ENCODE assay signal across 27 mouse cellular contexts in the genomic region with DNA sequence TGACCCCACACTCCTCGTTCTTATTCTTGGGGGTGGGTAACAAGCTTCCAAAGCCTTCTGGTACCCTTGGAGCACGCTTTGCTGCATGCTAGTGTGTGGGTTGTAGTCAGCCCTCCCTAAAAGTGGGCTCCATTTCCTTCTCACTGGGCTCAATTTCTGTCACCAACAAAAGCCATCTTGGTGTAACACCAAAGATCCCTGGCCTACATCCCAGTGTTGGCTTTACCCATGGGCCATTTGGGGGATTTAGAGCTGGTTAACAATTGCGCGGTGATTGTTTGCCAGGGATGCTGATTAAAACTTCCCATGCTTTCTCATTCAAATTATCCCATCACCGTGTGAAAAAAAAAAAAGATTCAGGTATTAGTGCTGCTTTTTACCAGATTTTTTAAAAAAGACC. TPM values are rescaled to one million over a fixed set of nuclear protein-coding genes. Genes with fewer than 3 reads are reported as not detected.
DNase-seq lines count a peak whose midpoint lies in the region; ATAC-seq and TF ChIP-seq lines count a peak whose summit lies in the region.
"Had no signal": no experiment of that assay in that cellular context is flagged by ENCODE, and none has a peak within 500 bp of the region (broad histone marks: within the 10 kb centered on the region; RNA-seq: fewer than 3 reads in every experiment).

No protein-coding gene starts in this region.

- no peaks in the 10 kb centered on the region for H3K9me3 ChIP-seq in forebrain, postnatal 0 days (ENCODE audit: low read length)
- H3K9me3 ChIP-seq in forebrain, embryonic 11.5 days (ENCODE audit: control insufficient read depth, low read length): no peaks in the 10 kb centered on the region
- H3K9me3 ChIP-seq: forebrain, embryonic 12.5 days; G1E; heart, embryonic 10.5 days; heart, embryonic 13.5 days had no signal

- no peak for TF ChIP-seq POLR2A in cerebellum, adult 2 months (IDR thresholded peaks at IDR 0.05; ENCODE audit: borderline replicate concordance, insufficient read depth, low read length)
- TF ChIP-seq POLR2A in brain, embryonic 14.5 days (IDR thresholded peaks at IDR 0.05; ENCODE audit: borderline replicate concordance, extremely low read depth, insufficient read depth, insufficient read length, poor library complexity, severe bottlenecking): no peak

- no peak overlapping the region for H3K9ac ChIP-seq in forebrain, postnatal 0 days
- H3K9ac ChIP-seq in forebrain, embryonic 11.5 days (ENCODE audit: low read length): no peak overlapping the region
- H3K9ac ChIP-seq: forebrain, embryonic 12.5 days; heart, embryonic 13.5 days; hindbrain, embryonic 14.5 days had no signal

- DNase-seq in cerebellum, postnatal 14 days: peak; percentile 32 to 34
- DNase-seq in cerebellum, adult 2 months: no peak
- DNase-seq in forebrain, postnatal 0 days: peak; percentile 46
- no peak for DNase-seq in forebrain, embryonic 11.5 days (ENCODE audit: low spot score)
- DNase-seq in layer of hippocampus, postnatal 14 days (ENCODE audit: low spot score in 2 of 2): peak; percentile 35 to 79
- no peak for DNase-seq in layer of hippocampus, adult 9-10 months (ENCODE audit: low spot score)
- peak; percentile 79 for DNase-seq in brain, embryonic 14.5 days (ENCODE audit: low read depth)
- DNase-seq: adrenal gland, postnatal 10 days; adrenal gland, postnatal 36 days; B cell, adult 2 months; cerebellum, adult 11-12 months; cerebellum, adult 9-10 months; gastrocnemius, postnatal 10 days; gastrocnemius, postnatal 36 days; heart, adult 2 months; heart, postnatal 14 days; heart, postnatal 4 days; kidney, adult 18-20 months had no signal

- no peaks in the 10 kb centered on the region for H3K27me3 ChIP-seq in cerebellum, adult 2 months (ENCODE audit: control insufficient read depth, insufficient read depth, low read length)
- no peaks in the 10 kb centered on the region for H3K27me3 ChIP-seq in forebrain, postnatal 0 days (ENCODE audit: insufficient read depth, low read length)
- no peaks in the 10 kb centered on the region for H3K27me3 ChIP-seq in forebrain, embryonic 11.5 days (ENCODE audit: control insufficient read depth, insufficient read depth, low read length)
- H3K27me3 ChIP-seq: CH12.LX; forebrain, embryonic 12.5 days; heart, embryonic 13.5 days; Patski had no signal

- WGBS in cerebellum, adult 2 months: 40% methylated on average over 5 of the region's 5 CpGs
- 53% methylated on average over 5 of the region's 5 CpGs for WGBS in forebrain, postnatal 0 days
- WGBS in forebrain, embryonic 11.5 days: 85% methylated on average over 5 of the region's 5 CpGs

- H3K27ac ChIP-seq in cerebellum, adult 2 months (ENCODE audit: insufficient read depth, low read length): no peak overlapping the region
- H3K27ac ChIP-seq in forebrain, postnatal 0 days (ENCODE audit: low read depth, low read length): no peak overlapping the region
- H3K27ac ChIP-seq in forebrain, embryonic 11.5 days (ENCODE audit: low read depth, low read length): no peak overlapping the region
- H3K27ac ChIP-seq: forebrain, embryonic 12.5 days; heart, adult 2 months; heart, embryonic 10.5 days; heart, embryonic 13.5 days; hindbrain, embryonic 14.5 days had no signal

- peaks cover 11% of the 10 kb centered on the region for H3K36me3 ChIP-seq in forebrain, postnatal 0 days (ENCODE audit: insufficient read depth)
- H3K36me3 ChIP-seq in forebrain, embryonic 11.5 days (ENCODE audit: control insufficient read depth, insufficient read depth, low read length): no peaks in the 10 kb centered on the region
- H3K36me3 ChIP-seq: forebrain, embryonic 12.5 days; G1E; heart, embryonic 10.5 days had no signal

- no peak overlapping the region for H3K4me3 ChIP-seq in cerebellum, adult 2 months (replicated peaks; ENCODE audit: insufficient read depth, low read depth, low read length)
- no peak overlapping the region for H3K4me3 ChIP-seq in forebrain, postnatal 0 days (ENCODE audit: low read depth, low read length)
- H3K4me3 ChIP-seq in forebrain, embryonic 11.5 days (ENCODE audit: low read depth, low read length): no peak overlapping the region
- H3K4me3 ChIP-seq: forebrain, embryonic 12.5 days; heart, adult 2 months; heart, embryonic 10.5 days; heart, embryonic 13.5 days had no signal

- peaks cover 3% of the 10 kb centered on the region for H3K4me1 ChIP-seq in cerebellum, adult 2 months (ENCODE audit: control insufficient read depth, insufficient read depth, low read length)
- 0 out of 2 replicates have a peak, but pooled peaks cover 6% of the 10 kb centered on the region for H3K4me1 ChIP-seq in forebrain, postnatal 0 days (ENCODE audit: insufficient read depth)
- no peaks in the 10 kb centered on the region for H3K4me1 ChIP-seq in forebrain, embryonic 11.5 days (replicated peaks; ENCODE audit: control insufficient read depth, insufficient read depth, low read length)
- H3K4me1 ChIP-seq: forebrain, embryonic 12.5 days had no signal

- no peak for ATAC-seq in forebrain, postnatal 0 days
- no peak for ATAC-seq in forebrain, embryonic 11.5 days (replicated peaks; ENCODE audit: low FRiP score)
- ATAC-seq: intestine, embryonic 16.5 days; Patski had no signal

- no peak for TF ChIP-seq CTCF in cerebellum, adult 2 months (IDR thresholded peaks at IDR 0.05; ENCODE audit: borderline replicate concordance, insufficient read depth, low read depth, low read length)
- no peak for TF ChIP-seq CTCF in forebrain, postnatal 0 days (IDR thresholded peaks at IDR 0.05; ENCODE audit: low read depth)
- no peak for TF ChIP-seq CTCF in brain, embryonic 14.5 days (IDR thresholded peaks at IDR 0.05; ENCODE audit: borderline replicate concordance, extremely low read depth, insufficient read depth, insufficient read length)

- H3K4me2 ChIP-seq in forebrain, postnatal 0 days (ENCODE audit: low read depth): no peak overlapping the region
- H3K4me2 ChIP-seq in forebrain, embryonic 11.5 days (ENCODE audit: low read depth, low read length, severe bottlenecking): no peak overlapping the region
- H3K4me2 ChIP-seq: forebrain, embryonic 12.5 days; heart, embryonic 13.5 days; hindbrain, embryonic 14.5 days had no signal

RNA-seq across cellular contexts. Expression of a gene that starts 26.3 kb away (rescaled TPM):
- polyA plus RNA-seq in cerebellum, adult 2 months (2012; rRNA removed): 44.9 and 46.0 TPM in 2 replicates
- total RNA-seq in forebrain, postnatal 0 days (2014; rRNA removed): 31.2 and 34.4 TPM in 2 replicates
- 22.0 and 23.8 TPM in 2 replicates for polyA plus RNA-seq in forebrain, postnatal 0 days (2015; fragmentation: Nextera tagmentation; extraction: Ambion mirVana)
- 1.4 and 2.5 TPM in 2 replicates for polyA plus RNA-seq in forebrain, embryonic 11.5 days (2014; fragmentation: Nextera tagmentation; extraction: Ambion mirVana)
- 10 to 100 TPM; 32.2 to 32.8 TPM for total RNA-seq in layer of hippocampus, postnatal 14 days (2021)
- 9.8 and 14.2 TPM in 2 replicates for polyA plus RNA-seq in brain, embryonic 14.5 days (2012; rRNA removed)
- total RNA-seq: CH12.LX; G1E; granulocyte monocyte progenitor cell, adult 5-6 weeks had no signal
- polyA plus RNA-seq: G1E, Patski had no signal

RNA-seq across cellular contexts. Expression of a gene that starts 51.2 kb away (rescaled TPM):
- polyA plus RNA-seq in cerebellum, adult 2 months (2012; rRNA removed): 146 and 163 TPM in 2 replicates
- total RNA-seq in forebrain, postnatal 0 days (2014; rRNA removed): 85.5 and 85.6 TPM in 2 replicates
- polyA plus RNA-seq in forebrain, postnatal 0 days (2015; fragmentation: Nextera tagmentation; extraction: Ambion mirVana): 64.3 and 69.6 TPM in 2 replicates
- polyA plus RNA-seq in forebrain, embryonic 11.5 days (2014; fragmentation: Nextera tagmentation; extraction: Ambion mirVana): 48.0 and 49.2 TPM in 2 replicates
- 10 to 100 TPM; 53.6 to 62.6 TPM for total RNA-seq in layer of hippocampus, postnatal 14 days (2021)
- polyA plus RNA-seq in brain, embryonic 14.5 days (2012; rRNA removed): 63.1 and 72.4 TPM in 2 replicates

RNA-seq across cellular contexts. Expression of a gene that starts 55.2 kb away (rescaled TPM):
- 6.7 TPM in 2 replicates for polyA plus RNA-seq in cerebellum, adult 2 months (2012; rRNA removed)
- total RNA-seq in forebrain, postnatal 0 days (2014; rRNA removed): 6.2 and 8.9 TPM in 2 replicates
- 8.8 and 10.2 TPM in 2 replicates for polyA plus RNA-seq in forebrain, postnatal 0 days (2015; fragmentation: Nextera tagmentation; extraction: Ambion mirVana)
- 25.2 and 25.6 TPM in 2 replicates for polyA plus RNA-seq in forebrain, embryonic 11.5 days (2014; fragmentation: Nextera tagmentation; extraction: Ambion mirVana)
- total RNA-seq in layer of hippocampus, postnatal 14 days (2021): 10 to 100 TPM in 1 of 2 experiments, 1 to 10 TPM in 1; 8.9 to 13.6 TPM
- polyA plus RNA-seq in brain, embryonic 14.5 days (2012; rRNA removed): 9.2 and 18.2 TPM in 2 replicates
- polyA plus RNA-seq: G1E had no signal

Comparison
In these comparisons a context has a peak if more than half of its experiments do, and no peak if none do; other contexts are left out.
1. DNase-seq: peak in cerebellum, postnatal 14 days (2 of 2), forebrain, postnatal 0 days (single experiment), layer of hippocampus, postnatal 14 days (2 of 2) and brain, embryonic 14.5 days (single experiment); none in cerebellum, adult 2 months (0 of 2), forebrain, embryonic 11.5 days (single experiment) and layer of hippocampus, adult 9-10 months (single experiment).